Mouse (Mus musculus): ENCODE results near the gene Gramd2.

GRCm38 (mm10) chr9:59663226-59663625 is 16.7 kb upstream of the Gramd2 start:
- TF ChIP-seq CTCF (IDR thresholded peaks at IDR 0.05; ENCODE audit: low read depth) (no peak), EP300 (IDR thresholded peaks at IDR 0.05; ENCODE audit: low read depth) (no peak)

Measured in liver, embryonic 14.5 days (tissue).